Mouse (Mus musculus) CH12.LX (cell line): Measurements from ENCODE around the gene Il31ra. TPM values are rescaled to one million over a fixed set of nuclear protein-coding genes. Genes with fewer than 3 reads are reported as not detected.

ENCODE experiments used
- DNase-seq: peaks from one replicate; pipeline ENCODE4 v3.0.0-alpha.2; 2013; ENCODE audit errors: extremely low read depth
- H3K27ac ChIP-seq: 2 replicates; pipeline ENCODE4 v1.5.1; 2012; ENCODE audit warnings: low read depth, mild to moderate bottlenecking, control low read depth, moderate library complexity; ENCODE audit not compliant: insufficient read depth
- H3K27me3 ChIP-seq: replicated peaks from 2 replicates; pipeline ENCODE3; 2012; ENCODE audit warnings: inconsistent platforms
- H3K36me3 ChIP-seq, 2 experiments: replicated peaks in 1 of 2; 2 replicates each; pipeline versions ENCODE3 to v1.6.1; 2012; ENCODE audit warnings: inconsistent platforms in 1 of 2, low read length in 1 of 2, mild to moderate bottlenecking in 1 of 2, mixed read lengths in 1 of 2, moderate library complexity in 1 of 2; ENCODE audit not compliant: control insufficient read depth in 1 of 2, insufficient read depth in 1 of 2
- H3K4me1 ChIP-seq, 2 experiments: 2 replicates each; pipeline ENCODE4 v1.6.1; 2012; ENCODE audit warnings: inconsistent platforms in 1 of 2, moderate library complexity in 1 of 2; ENCODE audit not compliant: insufficient read depth in 2 of 2, control insufficient read depth in 1 of 2
- H3K4me2 ChIP-seq: 2 replicates; pipeline ENCODE4 v1.6.1; 2012; ENCODE audit warnings: low read depth, mild to moderate bottlenecking, control low read depth; ENCODE audit not compliant: poor library complexity, insufficient read depth, severe bottlenecking
- H3K4me3 ChIP-seq, 3 experiments: fragments of 150-350 bp in 1 of 3; sonication (generic) in 1 of 3; replicated peaks in 1 of 3; 2 replicates each; pipeline versions ENCODE3 to v1.5.1; 2011 to 2012; ENCODE audit warnings: low read depth in 2 of 3, low read length in 2 of 3, mild to moderate bottlenecking in 2 of 3, moderate library complexity in 2 of 3, control low read depth in 1 of 3, improper control_type of control experiment in 1 of 3, inconsistent platforms in 1 of 3, mixed read lengths in 1 of 3; ENCODE audit not compliant: poor library complexity in 1 of 3
- H3K79me2 ChIP-seq: replicated peaks from 2 replicates; pipeline ENCODE4 v1.6.1; 2012; ENCODE audit warnings: mild to moderate bottlenecking, moderate library complexity; ENCODE audit not compliant: control insufficient read depth, poor library complexity, insufficient read depth, severe bottlenecking; ENCODE audit errors: extremely low read depth
- H3K9ac ChIP-seq: 2 replicates; pipeline ENCODE4 v1.6.1; 2012; ENCODE audit warnings: low read depth, mild to moderate bottlenecking, control low read depth, moderate library complexity; ENCODE audit not compliant: insufficient read depth
- H3K9me3 ChIP-seq: replicated peaks from 2 replicates; pipeline ENCODE3; 2012; ENCODE audit warnings: low read length, inconsistent platforms, mixed read lengths
- CHD2 ChIP-seq: IDR thresholded peaks from 2 replicates; pipeline ENCODE4 v1.6.1; 2011; ENCODE audit warnings: low read length, improper control_type of control experiment
- CTCF ChIP-seq, 2 experiments: IDR thresholded peaks in 1 of 2; conservative IDR thresholded peaks in 1 of 2; 2 replicates each; pipeline ENCODE4 v1.5.1; 2011 to 2012; ENCODE audit warnings: low read depth in 2 of 2, low read length in 2 of 2, improper control_type of control experiment in 1 of 2, inconsistent platforms in 1 of 2, mild to moderate bottlenecking in 1 of 2, moderate library complexity in 1 of 2
- ELF1 ChIP-seq: IDR thresholded peaks from 2 replicates; pipeline ENCODE4 v1.6.1; 2014; ENCODE audit warnings: low read depth, mild to moderate bottlenecking, inconsistent platforms, low read length, improper control_type of control experiment
- EP300 ChIP-seq: IDR thresholded peaks from 2 replicates; pipeline ENCODE4 v1.6.1; 2011; ENCODE audit warnings: low read length, improper control_type of control experiment
- IRF4 ChIP-seq: IDR thresholded peaks from 2 replicates; pipeline ENCODE4 v1.6.1; 2014; ENCODE audit warnings: low read depth, mild to moderate bottlenecking, inconsistent platforms, low read length, improper control_type of control experiment
- JUN ChIP-seq: IDR thresholded peaks from 2 replicates; pipeline ENCODE4 v1.6.1; 2011; ENCODE audit warnings: low read depth, mild to moderate bottlenecking, low read length, improper control_type of control experiment, moderate library complexity; ENCODE audit not compliant: insufficient read depth
- KAT2A ChIP-seq: IDR thresholded peaks from 2 replicates; pipeline ENCODE4 v1.6.1; 2012; ENCODE audit warnings: low read length, improper control_type of control experiment, inconsistent platforms; ENCODE audit not compliant: insufficient replicate concordance
- MAZ ChIP-seq: IDR thresholded peaks from 2 replicates; pipeline ENCODE4 v1.6.1; 2012; ENCODE audit warnings: low read depth, mild to moderate bottlenecking, inconsistent platforms, low read length, improper control_type of control experiment, moderate library complexity
- MEF2A ChIP-seq: IDR thresholded peaks from 2 replicates; pipeline ENCODE4 v1.6.1; 2014; ENCODE audit warnings: low read depth, mild to moderate bottlenecking, inconsistent platforms, low read length, improper control_type of control experiment, borderline replicate concordance
- NELFE ChIP-seq: IDR thresholded peaks from 2 replicates; pipeline ENCODE4 v1.6.1; 2011; ENCODE audit warnings: low read depth, low read length, improper control_type of control experiment
- NRF1 ChIP-seq: IDR thresholded peaks from 2 replicates; pipeline ENCODE4 v1.6.1; 2014; ENCODE audit warnings: low read depth, mild to moderate bottlenecking, inconsistent platforms, low read length, improper control_type of control experiment, moderate library complexity
- POLR2A ChIP-seq: IDR thresholded peaks from 2 replicates; pipeline ENCODE4 v1.6.1; 2011; ENCODE audit warnings: low read depth, mild to moderate bottlenecking, improper control_type of control experiment, low read length
- POLR2AphosphoS2 ChIP-seq: IDR thresholded peaks from 2 replicates; pipeline ENCODE4 v1.6.1; 2011; ENCODE audit warnings: low read depth, low read length, improper control_type of control experiment
- RAD21 ChIP-seq: IDR thresholded peaks from 2 replicates; pipeline ENCODE4 v1.6.1; 2011; ENCODE audit warnings: low read depth, mild to moderate bottlenecking, low read length, improper control_type of control experiment, moderate library complexity
- RCOR1 ChIP-seq: conservative IDR thresholded peaks from 2 replicates; pipeline ENCODE4 v1.6.1; 2012; ENCODE audit warnings: low read depth, mild to moderate bottlenecking, inconsistent platforms, low read length, improper control_type of control experiment
- SIN3A ChIP-seq: IDR thresholded peaks from 2 replicates; pipeline ENCODE4 v1.6.1; 2012; ENCODE audit warnings: low read length, improper control_type of control experiment, inconsistent platforms
- TBP ChIP-seq: conservative IDR thresholded peaks from 2 replicates; pipeline ENCODE4 v1.6.1; 2011; ENCODE audit warnings: low read depth, low read length, improper control_type of control experiment
- TCF12 ChIP-seq: IDR thresholded peaks from 2 replicates; pipeline ENCODE4 v1.6.1; 2014; ENCODE audit warnings: low read depth, mild to moderate bottlenecking, inconsistent platforms, low read length, improper control_type of control experiment
- ZC3H11A ChIP-seq: IDR thresholded peaks from 2 replicates; pipeline ENCODE4 v1.6.1; 2012; ENCODE audit warnings: low read depth, mild to moderate bottlenecking, inconsistent platforms, low read length, improper control_type of control experiment
- ZMIZ1 ChIP-seq: IDR thresholded peaks from 2 replicates; pipeline ENCODE4 v1.6.1; 2012; ENCODE audit warnings: low read depth, mild to moderate bottlenecking, inconsistent platforms, low read length, improper control_type of control experiment
- ZNF384 ChIP-seq: IDR thresholded peaks from 2 replicates; pipeline ENCODE4 v1.6.1; 2012; ENCODE audit warnings: low read depth, low read length, improper control_type of control experiment, inconsistent platforms
- dilution Hi-C: fragments of 300-500 bp; cut with MboI; formaldehyde crosslinking; loops from 2 replicates; pipeline ENCODE4 v1.14.3; 2020; ENCODE audit warnings: low sequenced_read_pairs; ENCODE audit not compliant: extremely low pct_unique_long_range_greater_than_20kb, extremely low pct_ligation_motif_present
- in situ Hi-C: fragments of 300-500 bp; cut with MboI; formaldehyde crosslinking; loops from 3 replicates; pipeline ENCODE4 v1.14.3; 2019; ENCODE audit warnings: low sequenced_read_pairs, low pct_ligation_motif_present, low pct_unique_long_range_greater_than_20kb, mixed read lengths
- polyA plus RNA-seq: library from polyadenylated mRNA; unstranded; fragments of >175 nt; gene quantifications from 2 replicates; pipeline ENCODE4 v1.2.1, GENCODE M21; 2012; ENCODE audit warnings: low read depth; ENCODE audit not compliant: insufficient read length
- total RNA-seq, 2 experiments: library from RNA; depleted of rRNA; stranded (reverse); fragments of 300-350 nt in 1 of 2; fragments of >200 nt in 1 of 2; gene quantifications; 2 replicates each; pipeline ENCODE4 v1.2.3; 2012 to 2014

Il31ra gene
- total and polyA plus RNA-seq, 3 experiments, result not detected

GRCm38 (mm10) chr13:112503846-112504245, 90.3 kb downstream of the Il31ra start:
- dilution Hi-C loops (no loop called here), in situ Hi-C loops (loop anchor here (10.0 kb wide), 1 partner anchor 69 kb away; no protein-coding TSS in a partner anchor)
- Histone ChIP-seq H3K4me1 (no peaks in the 10 kb centered on the region), H3K79me2 (no peaks in the 10 kb centered on the region), H3K4me2 (no peak overlapping the region), H3K9ac (no peak overlapping the region), H3K27me3 (no peaks in the 10 kb centered on the region), H3K36me3 (peaks cover 60 to 87% of the 10 kb centered on the region in 2 experiments), H3K4me3 (no peak overlapping the region), H3K9me3 (no peaks in the 10 kb centered on the region), H3K27ac (no peak overlapping the region)
- TF ChIP-seq TCF12, result no peak
- no peak for TF ChIP-seq KAT2A
- TF ChIP-seq ELF1, result no peak
- TF ChIP-seq MAZ, result no peak
- no peak for TF ChIP-seq ZNF384
- no peak for TF ChIP-seq POLR2AphosphoS2
- no peak for TF ChIP-seq RCOR1
- no peak for TF ChIP-seq ZMIZ1
- TF ChIP-seq NELFE, result no peak
- no peak for TF ChIP-seq CHD2
- no peak for DNase-seq

GRCm38 (mm10) chr13:112500466-112500865, 93.7 kb downstream of the Il31ra start:
- H3K9me3 ChIP-seq, result no peaks in the 10 kb centered on the region
- H3K27me3 ChIP-seq, result no peaks in the 10 kb centered on the region
- DNase-seq, result no peak
- in situ Hi-C loops (loop anchor here (10.0 kb wide), 1 partner anchor 66 kb away; no protein-coding TSS in a partner anchor), dilution Hi-C loops (no loop called here)
- H3K4me1 ChIP-seq, result no peaks in the 10 kb centered on the region
- no peak overlapping the region for H3K9ac ChIP-seq
- no peak overlapping the region for H3K27ac ChIP-seq
- no peak overlapping the region for H3K4me2 ChIP-seq
- H3K4me3 ChIP-seq, result no peak overlapping the region
- no peak for TF ChIP-seq TBP
- no peak for TF ChIP-seq EP300
- no peak for TF ChIP-seq ZMIZ1
- peaks cover 67 to 87% of the 10 kb centered on the region in 2 experiments for H3K36me3 ChIP-seq
- no peaks in the 10 kb centered on the region for H3K79me2 ChIP-seq

- H3K9ac ChIP-seq, result no peak overlapping the region
- no peak overlapping the region for H3K27ac ChIP-seq
- H3K4me2 ChIP-seq, result no peak overlapping the region
- H3K4me1 ChIP-seq, result no peaks in the 10 kb centered on the region
- H3K27me3 ChIP-seq, result no peaks in the 10 kb centered on the region
- in situ Hi-C loops, result loop anchor here (10.0 kb wide), 1 partner anchor 65 kb away; no protein-coding TSS in a partner anchor
- H3K36me3 ChIP-seq, result peaks cover 66 to 87% of the 10 kb centered on the region in 2 experiments
- TF ChIP-seq CHD2, result no peak
- TF ChIP-seq ZMIZ1, result no peak
- TF ChIP-seq POLR2A, result no peak
- no peak for TF ChIP-seq ZC3H11A
- no peak for TF ChIP-seq MEF2A
- TF ChIP-seq RAD21, result no peak
- TF ChIP-seq NRF1, result no peak
- no peak for TF ChIP-seq NELFE
- no peak for TF ChIP-seq JUN
- TF ChIP-seq CTCF (conservative IDR thresholded peaks at IDR 0.05 in 1 of 2, IDR thresholded peaks at IDR 0.05 in 1 of 2; ENCODE audit: low read depth in 2 of 2, low read length in 2 of 2), result no peak
- TF ChIP-seq IRF4, result no peak
- no peak for TF ChIP-seq SIN3A
- H3K9me3 ChIP-seq, result no peaks in the 10 kb centered on the region
- no peak for DNase-seq
- H3K79me2 ChIP-seq, result no peaks in the 10 kb centered on the region
- dilution Hi-C loops, result no loop called here
- H3K4me3 ChIP-seq, result no peak overlapping the region
Measured at GRCm38 (mm10) chr13:112500027-112500426, 94.1 kb downstream of the Il31ra start.
